Mouse (Mus musculus) midbrain, embryonic 14.5 days (tissue): Measurements from ENCODE around the gene Ttc17. TPM values are rescaled to one million over a fixed set of nuclear protein-coding genes. Genes with fewer than 3 reads are reported as not detected.

ENCODE experiments used
- ATAC-seq: fragments of 200-750 bp; cut with Nextera tagmentation; 2 replicates; pipeline ENCODE4 v1.8.0; 2017; ENCODE audit warnings: moderate number of reproducible peaks, moderate library complexity; ENCODE audit not compliant: low FRiP score, low TSS enrichment
- DNase-seq: peaks from one replicate; pipeline ENCODE4 v3.0.0-alpha.2; 2015
- H3K27ac ChIP-seq: fragments of 300-500 bp; sonication (generic); replicated peaks from 2 replicates; pipeline ENCODE4 v1.5.1; 2014; ENCODE audit warnings: mild to moderate bottlenecking, low read depth, low read length, moderate library complexity
- H3K27me3 ChIP-seq: fragments of 300-500 bp; sonication (generic); 2 replicates; pipeline ENCODE4 v1.6.1; 2014; ENCODE audit warnings: low read length, control low read depth, mixed read lengths; ENCODE audit not compliant: control insufficient read depth, insufficient read depth
- H3K36me3 ChIP-seq: fragments of 300-500 bp; sonication (generic); 2 replicates; pipeline ENCODE4 v1.6.1; 2014; ENCODE audit warnings: low read length, control low read depth; ENCODE audit not compliant: control insufficient read depth, insufficient read depth
- H3K4me1 ChIP-seq: fragments of 300-500 bp; sonication (generic); 2 replicates; pipeline ENCODE4 v1.6.1; 2014; ENCODE audit warnings: mild to moderate bottlenecking, antibody characterized with exemption, low read length, control low read depth; ENCODE audit not compliant: control insufficient read depth, insufficient read depth
- H3K4me2 ChIP-seq: fragments of 300-500 bp; sonication (generic); 2 replicates; pipeline ENCODE4 v1.6.1; 2014; ENCODE audit warnings: mild to moderate bottlenecking, low read length, moderate library complexity
- H3K4me3 ChIP-seq: fragments of 300-500 bp; sonication (generic); replicated peaks from 2 replicates; pipeline ENCODE4 v1.5.1; 2014; ENCODE audit warnings: low read depth, low read length
- H3K9ac ChIP-seq: fragments of 300-500 bp; sonication (generic); replicated peaks from 2 replicates; pipeline ENCODE4 v1.6.1; 2014; ENCODE audit warnings: mild to moderate bottlenecking, low read length, moderate library complexity
- H3K9me3 ChIP-seq: fragments of 300-500 bp; sonication (generic); 2 replicates; pipeline ENCODE4 v1.6.1; 2016; ENCODE audit warnings: low read length, control low read depth, mixed read lengths; ENCODE audit not compliant: control insufficient read depth
- WGBS: fragments of 180-500 bp; shearing (Covaris S2); extraction: QIAGEN DNeasy Blood & Tissue Kit; methylation state at CpG from one replicate; pipeline ENCODE4 v1.1.7; 2014; 5-methylcytosine and 5-hydroxymethylcytosine counted together
- polyA plus RNA-seq: library from polyadenylated mRNA; unstranded; fragments of >200 nt; fragmentation: Nextera tagmentation; extraction: Ambion mirVana; gene quantifications from 2 replicates; pipeline ENCODE4 v1.2.1, GENCODE M21; 2014

Ttc17 gene
- polyA plus RNA-seq, 1 experiment from 2014 or later: 29.2 TPM

- no peak overlapping the region for H3K9ac ChIP-seq
- peaks cover 30% of the 10 kb centered on the region for H3K36me3 ChIP-seq
- no peak overlapping the region for H3K27ac ChIP-seq
- H3K4me1 ChIP-seq: no peaks in the 10 kb centered on the region
- no peak for DNase-seq
- WGBS: 68% methylated on average over 3 of the region's 3 CpGs
- no peaks in the 10 kb centered on the region for H3K27me3 ChIP-seq
- no peak for ATAC-seq
- H3K9me3 ChIP-seq: 0 out of 2 replicates have a peak, but pooled peaks cover 9% of the 10 kb centered on the region
- H3K4me2 ChIP-seq: no peak overlapping the region
- no peak overlapping the region for H3K4me3 ChIP-seq
Observed at GRCm38 (mm10) chr2:94297467-94297866, 109.0 kb downstream of the Ttc17 start.

- Histone ChIP-seq H3K36me3 (no peaks in the 10 kb centered on the region), H3K27me3 (no peaks in the 10 kb centered on the region), H3K9me3 (no peaks in the 10 kb centered on the region), H3K4me1 (peaks cover 21% of the 10 kb centered on the region), H3K9ac (no peak overlapping the region), H3K27ac (no peak overlapping the region), H3K4me2 (no peak overlapping the region), H3K4me3 (no peak overlapping the region)
- peak; percentile 58 for ATAC-seq
- WGBS: 2% methylated on average over 5 of the region's 5 CpGs
- peak; percentile 91 for DNase-seq
Observed at GRCm38 (mm10) chr2:94290483-94290882, 116.0 kb downstream of the Ttc17 start.

GRCm38 (mm10) chr2:94289659-94290058, 116.8 kb downstream of the Ttc17 start:
- Histone ChIP-seq H3K27me3 (no peaks in the 10 kb centered on the region), H3K9ac (no peak overlapping the region), H3K36me3 (no peaks in the 10 kb centered on the region), H3K4me3 (no peak overlapping the region), H3K4me2 (peak overlapping the region; percentile 13; the same call in 1 of the 2 replicates), H3K27ac (peak overlapping the region; percentile 46), H3K9me3 (no peaks in the 10 kb centered on the region), H3K4me1 (peaks cover 21% of the 10 kb centered on the region)
- WGBS: 22% methylated on average over 6 of the region's 6 CpGs
- peak; percentile 15 for DNase-seq
- ATAC-seq: no peak

DNA sequence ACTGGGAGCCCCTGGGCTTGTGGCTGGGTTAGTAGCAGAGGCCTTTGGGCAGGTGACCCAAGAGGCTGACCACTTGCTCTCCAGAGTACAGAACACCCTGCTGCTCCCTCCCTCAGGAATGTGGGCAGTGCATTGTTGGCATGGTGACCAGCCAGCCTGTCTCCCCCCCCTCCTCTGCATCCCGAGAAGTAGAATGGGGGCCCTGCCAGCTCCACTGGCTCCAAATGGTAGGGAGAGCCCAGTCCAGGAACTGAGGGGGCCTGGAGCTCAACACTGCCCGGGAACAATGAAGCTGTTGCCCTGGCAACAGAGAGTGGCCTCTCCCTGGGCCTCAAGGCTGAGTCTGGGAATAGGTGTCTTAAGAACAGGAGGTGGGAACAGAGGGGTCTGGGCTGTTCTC, 117.3 kb downstream of the Ttc17 start:
- no peak overlapping the region for H3K9ac ChIP-seq
- no peaks in the 10 kb centered on the region for H3K9me3 ChIP-seq
- 0% methylated on average over 2 of the region's 2 CpGs for WGBS
- DNase-seq (peak; percentile 85), ATAC-seq (peak; percentile 90)
- H3K4me1 ChIP-seq: peaks cover 21% of the 10 kb centered on the region
- H3K27me3 ChIP-seq: no peaks in the 10 kb centered on the region
- H3K4me2 ChIP-seq: peak overlapping the region; percentile 13; the same call in 1 of the 2 replicates
- H3K27ac ChIP-seq: peak overlapping the region; percentile 46
- no peaks in the 10 kb centered on the region for H3K36me3 ChIP-seq
- no peak overlapping the region for H3K4me3 ChIP-seq

GRCm38 (mm10) chr2:94288086-94288485, 118.4 kb downstream of the Ttc17 start:
- Histone ChIP-seq H3K27me3 (no peaks in the 10 kb centered on the region), H3K9ac (no peak overlapping the region), H3K4me1 (peaks cover 21% of the 10 kb centered on the region), H3K4me2 (no peak overlapping the region), H3K9me3 (no peaks in the 10 kb centered on the region), H3K4me3 (no peak overlapping the region), H3K36me3 (no peaks in the 10 kb centered on the region), H3K27ac (no peak overlapping the region)
- no peak for ATAC-seq
- DNase-seq: no peak
- WGBS: 31% methylated on average over 5 of the region's 5 CpGs

GRCm38 (mm10) chr2:94287435-94287834, 119.1 kb downstream of the Ttc17 start:
- no peaks in the 10 kb centered on the region for H3K9me3 ChIP-seq
- no peak overlapping the region for H3K9ac ChIP-seq
- peaks cover 21% of the 10 kb centered on the region for H3K4me1 ChIP-seq
- no peak overlapping the region for H3K4me3 ChIP-seq
- no peak overlapping the region for H3K27ac ChIP-seq
- WGBS: 41% methylated on average over 7 of the region's 7 CpGs
- DNase-seq (no peak), ATAC-seq (no peak)
- no peak overlapping the region for H3K4me2 ChIP-seq
- no peaks in the 10 kb centered on the region for H3K36me3 ChIP-seq
- H3K27me3 ChIP-seq: no peaks in the 10 kb centered on the region

DNA sequence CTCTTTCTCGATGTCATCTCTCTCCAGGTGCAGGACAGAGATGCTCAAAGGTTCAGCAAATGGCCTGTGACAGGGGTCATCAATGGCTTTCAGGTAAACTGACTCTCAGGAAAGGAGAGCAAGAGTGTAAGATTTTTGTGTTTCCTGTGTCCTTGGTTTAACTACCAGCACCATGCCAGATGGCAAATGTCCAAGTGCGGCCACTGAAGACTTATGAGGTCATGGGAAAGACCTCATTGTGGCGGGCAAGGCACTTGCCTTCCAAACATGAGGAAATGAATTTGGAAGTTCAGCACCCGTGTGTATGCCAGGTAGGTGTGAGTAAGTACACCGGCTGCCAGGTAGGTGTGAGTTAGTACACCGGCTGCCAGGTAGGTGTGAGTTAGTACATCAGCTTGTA, 123.0 kb downstream of the Ttc17 start:
- H3K9me3 ChIP-seq: no peaks in the 10 kb centered on the region

GRCm38 (mm10) chr2:94279596-94279995, 126.9 kb downstream of the Ttc17 start:
- Histone ChIP-seq H3K9me3 (no peaks in the 10 kb centered on the region), H3K4me2 (no peak overlapping the region), H3K9ac (no peak overlapping the region), H3K27me3 (no peaks in the 10 kb centered on the region), H3K27ac (no peak overlapping the region), H3K4me3 (no peak overlapping the region), H3K36me3 (no peaks in the 10 kb centered on the region), H3K4me1 (no peaks in the 10 kb centered on the region)
- no peak for DNase-seq
- WGBS: 88% methylated on average over 5 of the region's 5 CpGs
- no peak for ATAC-seq

More for the DNA sequence above, 123.0 kb downstream of the Ttc17 start:
- no peaks in the 10 kb centered on the region for H3K36me3 ChIP-seq
- ATAC-seq: no peak
- H3K27me3 ChIP-seq: no peaks in the 10 kb centered on the region
- WGBS: 93% methylated on average over 6 of the region's 6 CpGs
- H3K4me1 ChIP-seq: peaks cover 1% of the 10 kb centered on the region
- H3K9ac ChIP-seq: no peak overlapping the region
- H3K4me2 ChIP-seq: no peak overlapping the region
- H3K27ac ChIP-seq: no peak overlapping the region
- DNase-seq: no peak
- H3K4me3 ChIP-seq: no peak overlapping the region

GRCm38 (mm10) chr2:94276103-94276502, 130.4 kb downstream of the Ttc17 start:
- Histone ChIP-seq H3K27me3 (no peaks in the 10 kb centered on the region), H3K36me3 (no peaks in the 10 kb centered on the region), H3K4me3 (no peak overlapping the region), H3K9me3 (no peaks in the 10 kb centered on the region), H3K4me2 (no peak overlapping the region), H3K4me1 (no peaks in the 10 kb centered on the region), H3K9ac (no peak overlapping the region), H3K27ac (no peak overlapping the region)
- DNase-seq (no peak), ATAC-seq (no peak)
- WGBS: 70% methylated on average over 4 of the region's 4 CpGs
